Mouse (Mus musculus) MEL (cell line): ENCODE measurements around the gene Oxsr1.

Source experiments
- GATA1 ChIP-seq: IDR thresholded peaks from 2 replicates; pipeline ENCODE4 v1.6.1; 2011; ENCODE audit warnings: low read depth, low read length, improper control_type of control experiment
- KAT2A ChIP-seq: conservative IDR thresholded peaks from 2 replicates; pipeline ENCODE4 v1.6.1; 2012; ENCODE audit warnings: low read depth, low read length, improper control_type of control experiment, inconsistent platforms
- MAX ChIP-seq: IDR thresholded peaks from 2 replicates; pipeline ENCODE4 v1.6.1; 2011; ENCODE audit warnings: low read length, improper control_type of control experiment
- NRF1 ChIP-seq: IDR thresholded peaks from 2 replicates; pipeline ENCODE4 v1.6.1; 2014; ENCODE audit warnings: low read depth, mild to moderate bottlenecking, inconsistent platforms, low read length, improper control_type of control experiment, moderate library complexity; ENCODE audit not compliant: poor library complexity, insufficient read depth, severe bottlenecking
- POLR2A ChIP-seq, 2 experiments: IDR thresholded peaks; 2 replicates each; pipeline ENCODE4 v1.6.1; 2011 to 2012; ENCODE audit warnings: low read length in 2 of 2, mild to moderate bottlenecking in 2 of 2, control low read depth in 1 of 2, improper control_type of control experiment in 1 of 2, low read depth in 1 of 2, moderate library complexity in 1 of 2; ENCODE audit not compliant: control insufficient read depth in 1 of 2, insufficient read depth in 1 of 2, poor library complexity in 1 of 2
- ZKSCAN1 ChIP-seq: IDR thresholded peaks from 2 replicates; pipeline ENCODE4 v1.6.1; 2012; ENCODE audit warnings: low read depth, mild to moderate bottlenecking, inconsistent platforms, low read length, improper control_type of control experiment, moderate library complexity

DNA sequence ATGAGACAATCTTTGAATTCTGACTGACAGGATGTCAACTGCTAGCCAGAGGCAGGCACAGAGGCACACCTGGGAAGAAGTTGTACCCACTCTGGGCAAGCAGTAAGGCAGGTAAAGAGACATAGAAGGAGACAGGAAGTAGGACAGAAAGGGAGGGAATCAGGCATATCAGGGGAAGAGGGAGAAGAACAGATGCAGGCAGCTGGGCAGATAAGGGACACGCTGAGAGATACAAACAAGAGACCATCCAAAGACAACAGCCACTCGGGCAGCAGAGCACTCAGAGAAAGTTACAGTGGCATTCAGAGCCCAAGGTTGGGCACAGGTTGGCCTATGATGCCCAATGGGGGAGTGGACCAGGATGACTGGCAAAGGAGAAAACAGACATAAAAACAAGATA, 91.4 kb downstream of the Oxsr1 start:
- no peak for TF ChIP-seq MAX
- no peak for TF ChIP-seq POLR2A (IDR thresholded peaks at IDR 0.05; ENCODE audit: control insufficient read depth in 1 of 2, insufficient read depth in 1 of 2, low read depth in 1 of 2, low read length in 2 of 2, poor library complexity in 1 of 2)
- peak; percentile 70 for TF ChIP-seq GATA1
- no peak for TF ChIP-seq KAT2A
- no peak for TF ChIP-seq ZKSCAN1
- TF ChIP-seq NRF1, result no peak
